ENCODE assay signal across 9 mouse cellular contexts in genomic region chr16:42874456-42874855, GRCm38 (mm10). TPM values are rescaled to one million over a fixed set of nuclear protein-coding genes. Genes with fewer than 3 reads are reported as not detected.
DNase-seq lines count a peak whose midpoint lies in the region; ATAC-seq and TF ChIP-seq lines count a peak whose summit lies in the region.
"Had no signal": no experiment of that assay in that cellular context is flagged by ENCODE, and none has a peak within 500 bp of the region (broad histone marks: within the 10 kb centered on the region; RNA-seq: fewer than 3 reads in every experiment).

No protein-coding gene starts in this region.

- H3K9me3 ChIP-seq in intestine, embryonic 14.5 days (ENCODE audit: control insufficient read depth, low read length), result no peaks in the 10 kb centered on the region
- no peaks in the 10 kb centered on the region for H3K9me3 ChIP-seq in liver, embryonic 12.5 days (replicated peaks)
- H3K9me3 ChIP-seq in neural tube, embryonic 11.5 days (ENCODE audit: control insufficient read depth, low read length), result no peaks in the 10 kb centered on the region

- no peak for TF ChIP-seq CTCF in left cerebral cortex, adult 2 months (IDR thresholded peaks at IDR 0.05)

- H3K27me3 ChIP-seq in intestine, embryonic 14.5 days (replicated peaks; ENCODE audit: control insufficient read depth, insufficient read depth, low read length), result no peaks in the 10 kb centered on the region
- H3K27me3 ChIP-seq in liver, embryonic 12.5 days (replicated peaks), result no peaks in the 10 kb centered on the region
- no peaks in the 10 kb centered on the region for H3K27me3 ChIP-seq in neural tube, embryonic 11.5 days (ENCODE audit: control insufficient read depth, insufficient read depth, low read length)
- H3K27me3 ChIP-seq: Patski had no signal

- peak overlapping the region; percentile 72 for H3K4me3 ChIP-seq in left cerebral cortex, adult 2 months
- H3K4me3 ChIP-seq in brown adipose tissue, adult 24 weeks (ENCODE audit: insufficient read depth, low read depth, low read length), result peak overlapping the region; percentile 51
- peak overlapping the region; percentile 58 for H3K4me3 ChIP-seq in intestine, embryonic 14.5 days (ENCODE audit: low read depth, low read length)
- H3K4me3 ChIP-seq in liver, embryonic 12.5 days, result peak overlapping the region; percentile 79
- H3K4me3 ChIP-seq in neural tube, embryonic 11.5 days (ENCODE audit: low read depth, low read length), result peak overlapping the region; percentile 36

- no peaks in the 10 kb centered on the region; the same call in 1 of the 2 replicates for H3K4me1 ChIP-seq in brown adipose tissue, adult 24 weeks (ENCODE audit: control insufficient read depth, insufficient read depth, insufficient read length, low read length)
- peaks cover 8% of the 10 kb centered on the region; the same call in 1 of the 2 replicates for H3K4me1 ChIP-seq in intestine, embryonic 14.5 days (replicated peaks; ENCODE audit: control insufficient read depth, insufficient read depth, low read length)
- H3K4me1 ChIP-seq in liver, embryonic 12.5 days, result peaks cover 8% of the 10 kb centered on the region; the same call in 1 of the 2 replicates
- H3K4me1 ChIP-seq in neural tube, embryonic 11.5 days (ENCODE audit: control insufficient read depth, insufficient read depth, low read length), result no peaks in the 10 kb centered on the region; the same call in 1 of the 2 replicates

- peak; percentile 10 to 12 for DNase-seq in left cerebral cortex, adult 2 months (ENCODE audit: extremely low spot score in 1 of 2, low spot score in 2 of 2)
- DNase-seq in left cerebral cortex, adult 11 months (ENCODE audit: low spot score), result no peak
- peak; percentile 29 to 34 for DNase-seq in gastrocnemius, adult 8-10 months (ENCODE audit: low spot score in 2 of 2)
- peak; percentile 56 for DNase-seq in intestine, embryonic 14.5 days (ENCODE audit: low spot score)
- DNase-seq in neural tube, embryonic 11.5 days (ENCODE audit: low spot score), result peak; percentile 52
- DNase-seq in spleen, postnatal 14 days (ENCODE audit: low spot score in 2 of 2), result no peak

- ATAC-seq in intestine, embryonic 14.5 days (replicated peaks; ENCODE audit: low FRiP score, low TSS enrichment, low read depth), result no peak
- no peak for ATAC-seq in liver, embryonic 12.5 days
- no peak for ATAC-seq in neural tube, embryonic 11.5 days (ENCODE audit: insufficient read depth, low FRiP score, low TSS enrichment)

- H3K27ac ChIP-seq in left cerebral cortex, adult 2 months, result peak overlapping the region; percentile 98
- peak overlapping the region; percentile 93 for H3K27ac ChIP-seq in brown adipose tissue, adult 24 weeks (replicated peaks; ENCODE audit: low read depth, low read length)
- peak overlapping the region; percentile 90 for H3K27ac ChIP-seq in intestine, embryonic 14.5 days (ENCODE audit: low read depth)
- peak overlapping the region; percentile 85 for H3K27ac ChIP-seq in liver, embryonic 12.5 days
- H3K27ac ChIP-seq in neural tube, embryonic 11.5 days (ENCODE audit: low read depth, low read length), result peak overlapping the region; percentile 93

- H3K9ac ChIP-seq in intestine, embryonic 14.5 days (ENCODE audit: low read length), result peak overlapping the region; percentile 54
- H3K9ac ChIP-seq in liver, embryonic 12.5 days, result peak overlapping the region; percentile 79
- peak overlapping the region; percentile 36 for H3K9ac ChIP-seq in neural tube, embryonic 11.5 days (ENCODE audit: low read length)

- under 1% methylated on average over 5 of the region's 5 CpGs for WGBS in intestine, embryonic 14.5 days
- 5% methylated on average over 5 of the region's 5 CpGs for WGBS in liver, embryonic 12.5 days (ENCODE audit: insufficient replicate concordance)
- WGBS in neural tube, embryonic 11.5 days, result 1% methylated on average over 5 of the region's 5 CpGs

- intact Hi-C loops in left cerebral cortex, adult 2 months (cut with DNase I), result loop anchor here (5.0 kb wide), 1 partner anchor 37 kb away; no protein-coding TSS in a partner anchor

- H3K36me3 ChIP-seq in intestine, embryonic 14.5 days (ENCODE audit: control insufficient read depth, insufficient read depth, low read length), result no peaks in the 10 kb centered on the region
- no peaks in the 10 kb centered on the region for H3K36me3 ChIP-seq in liver, embryonic 12.5 days
- no peaks in the 10 kb centered on the region for H3K36me3 ChIP-seq in neural tube, embryonic 11.5 days (ENCODE audit: control insufficient read depth, insufficient read depth, low read length)

- H3K4me2 ChIP-seq in intestine, embryonic 14.5 days (ENCODE audit: low read length), result peak overlapping the region; percentile 48
- peak overlapping the region; percentile 85 for H3K4me2 ChIP-seq in liver, embryonic 12.5 days
- H3K4me2 ChIP-seq in neural tube, embryonic 11.5 days (ENCODE audit: low read depth), result peak overlapping the region; percentile 46

RNA-seq across cellular contexts. Expression of gene Zbtb20, which starts 1.2 kb away (rescaled TPM):
- 10 to 100 TPM; 46.5 to 57.6 TPM for total RNA-seq in left cerebral cortex, adult 2 months (2021)
- 22.0 and 30.7 TPM in 2 replicates for polyA plus RNA-seq in brown adipose tissue, adult 24 weeks (2012; ENCODE audit: insufficient read depth, insufficient read length, missing spikeins)
- 100 to 1,000 TPM in 1 of 4 experiments, 10 to 100 TPM in 3; 90.8 to 101 (median 92.1) TPM for total RNA-seq in gastrocnemius, adult 8-10 months (2022)
- 26.9 and 27.3 TPM in 2 replicates for polyA plus RNA-seq in intestine, embryonic 14.5 days (2014; fragmentation: Nextera tagmentation; extraction: Ambion mirVana)
- polyA plus RNA-seq in liver, embryonic 12.5 days (2016; fragmentation: Nextera tagmentation; extraction: Ambion mirVana), result 3.8 and 4.0 TPM in 2 replicates
- polyA plus RNA-seq in neural tube, embryonic 11.5 days (2014; fragmentation: Nextera tagmentation; extraction: Ambion mirVana), result 42.5 and 44.1 TPM in 2 replicates

Comparison
In these comparisons a context has a peak if more than half of its experiments do, and no peak if none do; other contexts are left out.
1. DNase-seq: peak in left cerebral cortex, adult 2 months (2 of 2), gastrocnemius, adult 8-10 months (2 of 2), intestine, embryonic 14.5 days (single experiment) and neural tube, embryonic 11.5 days (single experiment); none in left cerebral cortex, adult 11 months (single experiment) and spleen, postnatal 14 days (0 of 2).
2. Peak in every context shown above with its lines, with median percentiles within 50 percentile points of each other: H3K27ac ChIP-seq, H3K4me3 ChIP-seq, H3K4me2 ChIP-seq and H3K9ac ChIP-seq.